Mouse (Mus musculus) bone marrow macrophage, adult 2 months (primary cell): Measurements from ENCODE around the gene Brk1.

ENCODE experiments used
- CTCF ChIP-seq: IDR thresholded peaks from 2 replicates; pipeline ENCODE4 v1.5.1; 2012; ENCODE audit warnings: low read depth, mild to moderate bottlenecking, low read length, moderate library complexity
- POLR2A ChIP-seq: IDR thresholded peaks from 2 replicates; pipeline ENCODE4 v1.6.1; 2012; ENCODE audit warnings: mild to moderate bottlenecking, low read depth, low read length, borderline replicate concordance

DNA sequence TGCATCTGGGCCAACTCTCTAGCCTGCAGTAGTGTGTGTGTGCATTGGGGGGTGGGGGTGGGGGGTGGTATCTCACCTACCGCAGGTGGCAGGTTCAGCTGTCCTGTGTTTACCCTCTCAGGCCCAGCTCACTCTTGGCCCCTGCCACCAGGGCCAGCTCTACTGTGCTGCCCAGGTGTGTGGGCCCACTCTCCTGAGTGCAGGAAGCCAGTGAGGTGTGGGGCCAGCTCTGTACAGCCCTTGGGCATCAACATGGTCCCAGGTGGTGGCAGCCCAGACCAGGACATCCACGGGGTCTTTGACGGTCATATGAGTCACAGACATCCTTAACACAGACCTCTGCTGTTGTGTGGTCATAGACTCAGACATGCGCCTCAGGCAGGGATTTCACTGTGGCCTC, 28.3 kb downstream of the Brk1 start:
- TF ChIP-seq CTCF, result no peak
- no peak for TF ChIP-seq POLR2A
